Mouse (Mus musculus): ENCODE data around the gene Tm2d1. TPM values are rescaled to one million over a fixed set of nuclear protein-coding genes. Genes with fewer than 3 reads are reported as not detected.

The Tm2d1 gene
- polyA plus RNA-seq, 1 experiment: 39.7 TPM

DNA sequence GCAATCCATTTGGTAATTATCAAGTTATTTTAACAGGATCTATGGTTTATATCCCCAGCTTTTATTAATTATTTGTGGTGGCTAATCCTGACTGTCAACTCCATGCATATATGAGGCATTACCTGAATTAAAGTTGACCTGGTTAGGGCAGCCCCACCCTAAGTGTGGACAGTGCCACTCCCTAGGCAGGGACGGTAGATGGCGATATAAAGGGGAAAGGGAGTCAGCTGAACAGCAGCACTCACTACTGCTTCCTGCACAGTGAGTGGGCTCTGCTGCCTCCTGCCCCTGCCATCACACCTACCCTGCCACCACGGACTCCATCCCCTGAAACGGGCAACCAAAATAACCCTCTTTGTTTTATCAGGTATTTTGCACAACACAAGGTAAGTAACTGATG is 7.7 kb downstream of the Tm2d1 start:
- no peak for TF ChIP-seq EP300 (IDR thresholded peaks at IDR 0.05; ENCODE audit: insufficient read depth, low read depth, low read length)
- TF ChIP-seq CTCF (IDR thresholded peaks at IDR 0.05; ENCODE audit: low read depth, low read length): peak; percentile 68
- Histone ChIP-seq H3K27ac (ENCODE audit: insufficient read depth, low read length) (no peak overlapping the region), H3K27me3 (ENCODE audit: control insufficient read depth, insufficient read depth, low read length, poor library complexity, severe bottlenecking) (no peaks in the 10 kb centered on the region), H3K4me3 (ENCODE audit: low read depth, low read length) (no peak overlapping the region), H3K4me1 (ENCODE audit: control insufficient read depth, insufficient read depth, low read length) (no peaks in the 10 kb centered on the region), H3K36me3 (ENCODE audit: control insufficient read depth, insufficient read depth, low read length, poor library complexity, severe bottlenecking) (no peaks in the 10 kb centered on the region), H3K9ac (ENCODE audit: low read depth, poor library complexity, severe bottlenecking) (no peak overlapping the region), H3K9me3 (replicated peaks; ENCODE audit: control insufficient read depth, insufficient read depth, low read length, poor library complexity, severe bottlenecking) (no peaks in the 10 kb centered on the region)

DNA sequence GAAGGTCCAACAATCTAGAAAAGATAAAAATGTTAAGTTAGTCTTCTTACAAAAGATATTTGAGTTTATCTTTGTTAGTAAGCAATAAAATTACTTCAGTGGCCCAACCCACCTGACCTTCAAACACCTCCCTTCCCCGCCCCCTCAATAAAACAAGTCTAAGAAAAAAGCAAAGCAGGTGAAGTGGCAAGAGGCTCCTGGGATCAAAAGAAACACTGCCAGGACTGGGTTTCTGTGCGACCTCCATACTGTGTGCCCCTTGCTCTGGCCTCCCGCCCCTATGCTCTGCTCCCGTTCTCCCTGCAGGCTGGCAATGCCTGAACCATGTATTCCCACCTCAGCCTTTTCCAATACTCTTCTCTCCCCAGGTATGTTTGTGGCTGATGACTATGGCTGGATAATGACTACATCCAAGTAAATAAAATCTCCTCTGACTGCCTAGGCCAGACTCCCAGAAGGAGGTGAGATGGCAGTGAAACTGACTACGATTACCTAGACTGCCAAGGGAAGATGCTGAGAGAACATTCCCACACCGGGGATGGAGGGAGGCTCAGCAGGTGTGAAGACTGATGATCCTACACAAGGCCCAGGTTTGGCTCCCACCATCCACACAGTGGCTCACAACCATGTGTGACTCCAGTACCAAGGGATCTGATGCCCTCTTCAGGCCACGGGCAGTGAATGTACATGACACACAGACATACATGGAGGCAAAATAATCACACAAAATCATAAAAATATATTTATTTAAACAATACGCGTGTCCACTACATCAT is 24.9 kb downstream of the Tm2d1 start:
- H3K4me3 ChIP-seq (ENCODE audit: low read depth, low read length): no peak overlapping the region
- no peaks in the 10 kb centered on the region for H3K9me3 ChIP-seq (replicated peaks; ENCODE audit: control insufficient read depth, insufficient read depth, low read length, poor library complexity, severe bottlenecking)
- no peak overlapping the region for H3K27ac ChIP-seq (ENCODE audit: insufficient read depth, low read length)
- no peaks in the 10 kb centered on the region for H3K4me1 ChIP-seq (ENCODE audit: control insufficient read depth, insufficient read depth, low read length)
- TF ChIP-seq EP300 (IDR thresholded peaks at IDR 0.05; ENCODE audit: insufficient read depth, low read depth, low read length) (no peak), CTCF (IDR thresholded peaks at IDR 0.05; ENCODE audit: low read depth, low read length) (no peak), POLR2A (IDR thresholded peaks at IDR 0.05; ENCODE audit: insufficient read depth, low read length) (no peak)
- H3K9ac ChIP-seq (ENCODE audit: low read depth, poor library complexity, severe bottlenecking): no peak overlapping the region
- H3K36me3 ChIP-seq (ENCODE audit: control insufficient read depth, insufficient read depth, low read length, poor library complexity, severe bottlenecking): no peaks in the 10 kb centered on the region
- no peaks in the 10 kb centered on the region for H3K27me3 ChIP-seq (ENCODE audit: control insufficient read depth, insufficient read depth, low read length, poor library complexity, severe bottlenecking)

DNA sequence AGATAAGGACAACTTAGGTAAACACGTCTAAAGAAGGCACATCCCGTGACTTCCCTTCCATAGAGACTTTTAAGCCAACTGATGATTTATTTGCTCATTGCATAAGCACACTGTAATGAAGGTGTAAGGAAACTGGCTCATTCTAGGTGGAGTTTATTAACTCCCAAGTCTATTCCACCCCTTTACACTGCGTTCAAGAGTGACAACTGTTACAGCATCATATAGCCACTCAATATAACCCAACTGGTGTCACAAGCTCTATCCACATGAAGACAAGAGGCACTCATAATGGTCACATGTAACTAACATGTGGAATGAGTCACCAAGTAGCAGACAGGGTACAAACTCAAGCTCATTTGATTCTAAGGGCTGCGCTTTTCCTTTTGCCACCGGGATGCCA is 34.5 kb downstream of the Tm2d1 start:
- H3K36me3 ChIP-seq (ENCODE audit: control insufficient read depth, insufficient read depth, low read length, poor library complexity, severe bottlenecking): no peaks in the 10 kb centered on the region
- no peak overlapping the region for H3K4me3 ChIP-seq (ENCODE audit: low read depth, low read length)
- no peak for TF ChIP-seq EP300 (IDR thresholded peaks at IDR 0.05; ENCODE audit: insufficient read depth, low read depth, low read length)
- no peak overlapping the region for H3K27ac ChIP-seq (ENCODE audit: insufficient read depth, low read length)
- no peaks in the 10 kb centered on the region for H3K9me3 ChIP-seq (replicated peaks; ENCODE audit: control insufficient read depth, insufficient read depth, low read length, poor library complexity, severe bottlenecking)
- H3K9ac ChIP-seq (ENCODE audit: low read depth, poor library complexity, severe bottlenecking): no peak overlapping the region
- H3K4me1 ChIP-seq (ENCODE audit: control insufficient read depth, insufficient read depth, low read length): no peaks in the 10 kb centered on the region
- H3K27me3 ChIP-seq (ENCODE audit: control insufficient read depth, insufficient read depth, low read length, poor library complexity, severe bottlenecking): no peaks in the 10 kb centered on the region

- Histone ChIP-seq H3K4me3 (ENCODE audit: low read depth, low read length) (no peak overlapping the region), H3K9me3 (replicated peaks; ENCODE audit: control insufficient read depth, insufficient read depth, low read length, poor library complexity, severe bottlenecking) (no peaks in the 10 kb centered on the region), H3K27ac (ENCODE audit: insufficient read depth, low read length) (no peak overlapping the region), H3K36me3 (ENCODE audit: control insufficient read depth, insufficient read depth, low read length, poor library complexity, severe bottlenecking) (no peaks in the 10 kb centered on the region), H3K27me3 (ENCODE audit: control insufficient read depth, insufficient read depth, low read length, poor library complexity, severe bottlenecking) (no peaks in the 10 kb centered on the region), H3K9ac (ENCODE audit: low read depth, poor library complexity, severe bottlenecking) (no peak overlapping the region), H3K4me1 (ENCODE audit: control insufficient read depth, insufficient read depth, low read length) (no peaks in the 10 kb centered on the region)
- TF ChIP-seq EP300 (IDR thresholded peaks at IDR 0.05; ENCODE audit: insufficient read depth, low read depth, low read length) (no peak), CTCF (IDR thresholded peaks at IDR 0.05; ENCODE audit: low read depth, low read length) (no peak), POLR2A (IDR thresholded peaks at IDR 0.05; ENCODE audit: insufficient read depth, low read length) (no peak)
These were observed 37.3 kb downstream of the Tm2d1 start for GRCm38 (mm10) chr4:98345783-98346182.

GRCm38 (mm10) chr4:98339992-98340564 is 43.0 kb downstream of the Tm2d1 start:
- H3K4me1 ChIP-seq (ENCODE audit: control insufficient read depth, insufficient read depth, low read length): no peaks in the 10 kb centered on the region
- H3K4me3 ChIP-seq (ENCODE audit: low read depth, low read length): no peak overlapping the region
- H3K9ac ChIP-seq (ENCODE audit: low read depth, poor library complexity, severe bottlenecking): no peak overlapping the region
- no peaks in the 10 kb centered on the region for H3K36me3 ChIP-seq (ENCODE audit: control insufficient read depth, insufficient read depth, low read length, poor library complexity, severe bottlenecking)
- no peaks in the 10 kb centered on the region for H3K9me3 ChIP-seq (replicated peaks; ENCODE audit: control insufficient read depth, insufficient read depth, low read length, poor library complexity, severe bottlenecking)
- H3K27ac ChIP-seq (ENCODE audit: insufficient read depth, low read length): no peak overlapping the region
- TF ChIP-seq EP300 (IDR thresholded peaks at IDR 0.05; ENCODE audit: insufficient read depth, low read depth, low read length) (no peak), CTCF (IDR thresholded peaks at IDR 0.05; ENCODE audit: low read depth, low read length) (no peak), POLR2A (IDR thresholded peaks at IDR 0.05; ENCODE audit: insufficient read depth, low read length) (no peak)
- H3K27me3 ChIP-seq (ENCODE audit: control insufficient read depth, insufficient read depth, low read length, poor library complexity, severe bottlenecking): no peaks in the 10 kb centered on the region

Measured in ES-Bruce4 (cell line).